Mouse (Mus musculus) ES-E14 (cell line): ENCODE results near the gene Tomm7. TPM values are rescaled to one million over a fixed set of nuclear protein-coding genes. Genes with fewer than 3 reads are reported as not detected.

Source experiments
- DNase-seq: peaks from one replicate; pipeline ENCODE4 v3.0.0-alpha.2; 2013; ENCODE audit warnings: low read depth, low spot score
- H3K27ac ChIP-seq: 2 replicates; pipeline ENCODE4 v1.5.1; 2012; ENCODE audit warnings: low read depth, mild to moderate bottlenecking, low read length, moderate library complexity, mixed read lengths; ENCODE audit not compliant: poor library complexity, insufficient read depth, severe bottlenecking
- H3K36me3 ChIP-seq: 2 replicates; pipeline ENCODE4 v1.6.1; 2012; ENCODE audit warnings: mild to moderate bottlenecking, low read length, moderate library complexity, mixed read lengths; ENCODE audit not compliant: control insufficient read depth, poor library complexity, insufficient read depth, severe bottlenecking
- H3K4me1 ChIP-seq, 2 experiments: fragments of 150-350 bp in 1 of 2; sonication (generic) in 1 of 2; 2 replicates each; pipeline ENCODE4 v1.6.1; 2012; ENCODE audit warnings: low read length in 2 of 2, mild to moderate bottlenecking in 1 of 2, mixed read lengths in 1 of 2; ENCODE audit not compliant: control insufficient read depth in 2 of 2, insufficient read depth in 2 of 2, poor library complexity in 1 of 2
- H3K4me3 ChIP-seq, 2 experiments: fragments of 150-350 bp in 1 of 2; sonication (generic) in 1 of 2; 2 replicates each; pipeline ENCODE4 v1.5.1; 2012; ENCODE audit warnings: low read length in 2 of 2, low read depth in 1 of 2, mild to moderate bottlenecking in 1 of 2, mixed read lengths in 1 of 2; ENCODE audit not compliant: insufficient read depth in 1 of 2, poor library complexity in 1 of 2, severe bottlenecking in 1 of 2
- H3K9ac ChIP-seq: 2 replicates; pipeline ENCODE4 v1.6.1; 2012; ENCODE audit warnings: low read depth, mild to moderate bottlenecking, low read length, mixed read lengths; ENCODE audit not compliant: poor library complexity, insufficient read depth, severe bottlenecking
- H3K9me3 ChIP-seq: fragments of 150-350 bp; sonication (generic); 2 replicates; pipeline ENCODE4 v1.6.1; 2012; ENCODE audit warnings: low read depth, mild to moderate bottlenecking, low read length; ENCODE audit not compliant: control insufficient read depth, insufficient read depth
- CHD2 ChIP-seq: IDR thresholded peaks from 2 replicates; pipeline ENCODE4 v1.6.1; 2014; ENCODE audit warnings: mild to moderate bottlenecking, low read depth, low read length, inconsistent platforms
- HCFC1 ChIP-seq: IDR thresholded peaks from 2 replicates; pipeline ENCODE4 v1.6.1; 2012; ENCODE audit warnings: low read length, inconsistent platforms, borderline replicate concordance; ENCODE audit not compliant: insufficient read depth
- MAFK ChIP-seq: IDR thresholded peaks from 2 replicates; pipeline ENCODE4 v1.6.1; 2014; ENCODE audit warnings: mild to moderate bottlenecking, low read depth, low read length, inconsistent platforms; ENCODE audit not compliant: insufficient read depth
- ZC3H11A ChIP-seq: IDR thresholded peaks from 2 replicates; pipeline ENCODE4 v1.6.1; 2012; ENCODE audit warnings: low read depth, mild to moderate bottlenecking, inconsistent platforms, low read length, borderline replicate concordance
- ZNF384 ChIP-seq: IDR thresholded peaks from 2 replicates; pipeline ENCODE4 v1.6.1; 2012; ENCODE audit warnings: low read depth, low read length, inconsistent platforms
- in situ Hi-C, 2 experiments: fragments of 600-800 bp; cut with MboI; formaldehyde crosslinking; loops; one replicate each; pipeline ENCODE4 v1.15.1; 2025; ENCODE audit warnings: low sequenced_read_pairs in 2 of 2, inconsistent platforms in 1 of 2; ENCODE audit not compliant: unreplicated experiment in 2 of 2
- total RNA-seq: library from RNA; depleted of rRNA; stranded (reverse); fragments of 300-350 nt; gene quantifications from 2 replicates; pipeline ENCODE4 v1.2.3, GENCODE M21; 2012

Gene Tomm7
- total RNA-seq, 1 experiment, result 230 TPM

GRCm38 (mm10) chr5:23859896-23860295 lies 15.9 kb upstream of the Tomm7 start:
- Histone ChIP-seq H3K36me3 (peaks cover 3% of the 10 kb centered on the region), H3K9me3 (no peaks in the 10 kb centered on the region)

GRCm38 (mm10) chr5:23859087-23859718 lies 15.2 kb upstream of the Tomm7 start:
- Histone ChIP-seq H3K9ac (no peak overlapping the region), H3K36me3 (peaks cover 8% of the 10 kb centered on the region), H3K27ac (no peak overlapping the region), H3K4me3 (no peak overlapping the region), H3K4me1 (no peaks in the 10 kb centered on the region), H3K9me3 (no peaks in the 10 kb centered on the region)
- 0 out of 2 replicates have a peak, but pooled peaks have one; percentile 9 for TF ChIP-seq CHD2
- TF ChIP-seq MAFK, result no peak
- no peak for TF ChIP-seq ZNF384
- no peak for DNase-seq
- in situ Hi-C loops, result no loop called here

More at GRCm38 (mm10) chr5:23859896-23860295, 15.9 kb upstream of the Tomm7 start:
- DNase-seq, result no peak
- in situ Hi-C loops, result no loop called here
- H3K4me1 ChIP-seq, result no peaks in the 10 kb centered on the region
- H3K9ac ChIP-seq, result no peak overlapping the region
- H3K4me3 ChIP-seq, result no peak overlapping the region
- H3K27ac ChIP-seq, result no peak overlapping the region
- TF ChIP-seq MAFK (no peak), ZNF384 (no peak), ZC3H11A (no peak), HCFC1 (no peak), CHD2 (no peak)

- Histone ChIP-seq H3K27ac (no peak overlapping the region), H3K4me1 (peaks cover 0 to 3% of the 10 kb centered on the region in 2 experiments; a peak in 1 of 4 replicates), H3K9ac (no peak overlapping the region), H3K36me3 (peaks cover 13% of the 10 kb centered on the region), H3K9me3 (no peaks in the 10 kb centered on the region), H3K4me3 (no peak overlapping the region)
- DNase-seq, result no peak
- in situ Hi-C loops, result no loop called here
- no peak for TF ChIP-seq ZC3H11A
- no peak for TF ChIP-seq ZNF384
- TF ChIP-seq MAFK, result no peak
- TF ChIP-seq CHD2, result no peak
Observed at GRCm38 (mm10) chr5:23858643-23859042, 14.7 kb upstream of the Tomm7 start.

GRCm38 (mm10) chr5:23858001-23858400 lies 14.0 kb upstream of the Tomm7 start:
- no peak overlapping the region for H3K9ac ChIP-seq
- H3K9me3 ChIP-seq, result no peaks in the 10 kb centered on the region
- no peak for DNase-seq
- H3K36me3 ChIP-seq, result peaks cover 18% of the 10 kb centered on the region
- no peak overlapping the region for H3K27ac ChIP-seq
- TF ChIP-seq ZNF384 (no peak), HCFC1 (no peak), MAFK (no peak), CHD2 (no peak), ZC3H11A (no peak)
- in situ Hi-C loops, result no loop called here
- no peak overlapping the region for H3K4me3 ChIP-seq
- H3K4me1 ChIP-seq, result peaks cover 0 to 3% of the 10 kb centered on the region in 2 experiments; a peak in 1 of 4 replicates

GRCm38 (mm10) chr5:23857189-23857588 lies 13.2 kb upstream of the Tomm7 start:
- no peak overlapping the region for H3K9ac ChIP-seq
- no peak for TF ChIP-seq MAFK
- no peak for TF ChIP-seq CHD2
- no peak for TF ChIP-seq ZC3H11A
- TF ChIP-seq HCFC1, result no peak
- TF ChIP-seq ZNF384, result no peak
- peaks cover 19% of the 10 kb centered on the region for H3K36me3 ChIP-seq
- H3K4me1 ChIP-seq, result peaks cover 0 to 3% of the 10 kb centered on the region in 2 experiments; a peak in 1 of 4 replicates
- H3K27ac ChIP-seq, result no peak overlapping the region
- DNase-seq, result no peak
- H3K4me3 ChIP-seq, result no peak overlapping the region
- H3K9me3 ChIP-seq, result no peaks in the 10 kb centered on the region
- in situ Hi-C loops, result no loop called here
